Mouse (Mus musculus): ENCODE results near the gene Rgs14. TPM values are rescaled to one million over a fixed set of nuclear protein-coding genes. Genes with fewer than 3 reads are reported as not detected.

Rgs14 gene
- not detected for polyA plus RNA-seq (2014; fragmentation: Illumina TruSeq; extraction: RNeasy Lipid Tissue Mini Kit (QIAGEN cat#74804))

DNA sequence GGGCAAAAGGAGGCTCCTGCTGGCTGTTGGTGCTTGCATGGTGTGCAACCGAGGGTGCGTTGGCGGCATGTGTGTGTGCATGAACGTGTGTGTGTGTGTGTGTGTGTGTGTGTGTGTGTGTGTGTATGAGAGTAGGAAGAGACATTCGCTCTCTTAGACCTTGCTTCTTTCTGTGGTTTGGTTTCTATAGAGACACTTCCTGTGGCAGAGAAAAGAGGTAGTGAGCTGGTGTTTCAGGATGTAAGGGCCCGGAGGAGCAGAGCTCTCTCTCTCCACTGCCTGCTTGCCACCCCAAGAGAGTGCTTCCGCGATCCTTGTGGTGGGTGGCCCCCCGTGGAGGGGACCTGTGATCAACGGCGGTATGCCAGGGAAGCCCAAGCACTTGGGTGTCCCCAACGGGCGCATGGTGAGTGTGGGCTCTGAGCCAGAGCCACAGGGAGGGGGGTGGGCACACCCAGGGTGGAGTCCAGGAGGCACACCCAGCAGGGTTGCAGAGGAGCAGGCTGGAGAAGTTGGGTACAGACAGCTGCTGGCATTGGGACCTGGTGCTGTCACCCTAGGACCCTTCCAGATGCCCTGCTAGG, at the start of gene Rgs14:
Gene Rgs14 (plus strand): TSS at position 202 of the 584 bp plus-strand sequence.

DNA sequence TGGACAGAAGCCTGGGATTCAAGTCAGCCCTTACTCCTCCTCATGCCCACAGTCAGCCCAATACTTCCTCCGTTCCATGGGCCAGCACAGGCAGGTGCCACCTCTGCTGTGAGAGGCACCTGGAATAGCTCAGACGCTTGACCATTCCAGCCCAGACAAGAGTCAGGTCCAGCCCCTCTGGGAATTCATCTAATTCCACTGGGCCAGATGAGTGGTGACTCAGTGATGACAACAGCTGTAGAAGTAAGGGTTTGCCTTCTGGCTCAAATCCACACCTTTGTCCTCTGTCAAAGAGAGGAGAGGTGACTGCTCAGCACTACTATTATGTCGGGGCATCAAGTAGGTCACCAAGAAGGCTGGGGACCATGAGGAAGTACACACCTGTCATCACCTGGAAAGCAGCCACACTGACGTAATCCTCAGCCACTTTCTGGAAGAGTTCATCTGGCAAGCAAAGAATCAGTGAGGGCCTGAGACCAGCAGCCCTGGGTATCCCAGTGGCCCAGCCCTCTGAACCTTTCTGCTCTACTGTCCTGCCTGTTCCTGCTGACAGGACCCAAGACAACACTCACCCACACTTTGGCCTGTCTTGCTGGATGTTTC, 49.5 kb upstream of the Rgs14 start, which contains the start of gene Prelid1:
Gene Prelid1 (plus strand): TSS at position 570 of the 603 bp plus-strand sequence.

DNA sequence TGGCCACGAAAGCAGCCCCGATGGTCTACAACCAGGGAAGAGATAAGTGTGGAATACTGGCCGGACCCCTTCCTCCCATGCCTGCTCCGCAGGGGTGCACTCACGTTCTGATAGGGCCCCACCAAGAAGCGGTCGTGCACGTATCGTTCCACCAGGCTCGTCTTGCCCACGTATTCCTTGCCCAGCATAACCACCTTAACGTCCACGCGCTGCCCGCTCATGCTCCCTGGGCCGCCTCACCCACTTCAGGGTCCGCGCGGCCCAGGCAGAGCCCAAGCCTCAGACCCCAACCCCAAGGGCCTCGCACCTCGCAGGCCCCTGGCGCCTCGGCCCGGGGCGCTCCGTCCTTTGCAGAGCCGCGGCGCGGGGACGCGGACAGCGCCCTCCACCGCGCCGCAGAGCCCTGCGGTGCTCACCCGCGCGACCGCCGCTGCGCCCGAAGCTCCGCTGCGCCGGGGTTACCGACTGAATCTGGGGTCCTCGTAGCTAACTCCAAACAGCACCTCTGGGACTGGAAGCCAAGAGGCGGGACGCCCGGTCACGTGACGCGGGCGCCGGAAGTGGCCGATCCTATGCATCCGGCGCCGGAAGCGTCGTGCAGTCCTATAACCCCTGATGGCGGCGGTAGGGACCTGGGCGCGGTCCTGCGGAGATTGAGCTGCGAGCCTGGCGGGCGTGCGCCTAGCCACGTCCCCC, 48.0 kb upstream of the Rgs14 start, which contains the start of gene Rab24:
Gene Rab24 (minus strand): TSS at position 513 of the 696 bp plus-strand sequence.

DNA sequence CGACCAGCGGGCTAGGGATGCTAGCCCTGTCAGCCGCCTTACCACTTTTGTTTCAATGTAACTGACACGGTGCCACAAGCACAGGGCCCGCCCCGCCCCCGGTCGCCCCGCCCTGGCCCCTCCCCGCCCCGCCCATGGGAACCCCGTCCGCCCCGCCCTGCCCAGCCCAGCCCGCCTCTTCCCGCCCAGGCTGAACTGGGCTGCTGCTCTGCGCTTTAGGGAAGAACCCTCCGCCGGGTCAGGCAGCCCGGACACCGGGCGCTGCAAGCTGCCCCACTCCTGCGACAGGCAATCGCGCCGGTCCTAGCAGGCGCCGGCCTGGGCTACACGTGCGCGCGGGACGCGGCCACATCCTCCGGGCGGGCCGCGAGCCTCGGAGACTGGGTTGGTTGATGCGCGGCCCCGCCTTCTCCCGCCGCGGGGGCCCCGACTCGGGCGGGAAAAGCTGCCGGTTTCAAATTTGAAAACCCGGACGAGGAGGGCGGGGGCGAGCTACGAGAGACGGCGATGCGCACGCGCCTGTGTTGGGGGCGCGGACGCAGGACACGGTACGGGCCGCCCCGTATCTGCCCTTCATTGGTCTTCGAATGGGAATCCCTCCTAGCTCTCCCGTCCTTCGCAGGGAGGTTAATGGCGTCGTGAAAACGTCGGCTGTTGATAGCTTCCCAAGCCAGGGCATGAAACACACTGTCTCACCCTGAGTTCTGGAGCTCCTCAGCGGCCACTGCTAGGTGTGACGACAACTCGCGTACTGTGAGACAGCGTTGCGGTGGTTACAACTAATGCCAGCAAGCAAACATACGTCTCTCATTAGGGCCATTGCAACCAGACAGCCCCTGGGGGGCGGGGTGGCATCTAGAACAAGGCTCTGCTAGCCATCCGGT, 39.6 kb upstream of the Rgs14 start, which contains the start of gene Mxd3:
Gene Mxd3 (minus strand): TSS at position 141 of the 884 bp plus-strand sequence.

DNA sequence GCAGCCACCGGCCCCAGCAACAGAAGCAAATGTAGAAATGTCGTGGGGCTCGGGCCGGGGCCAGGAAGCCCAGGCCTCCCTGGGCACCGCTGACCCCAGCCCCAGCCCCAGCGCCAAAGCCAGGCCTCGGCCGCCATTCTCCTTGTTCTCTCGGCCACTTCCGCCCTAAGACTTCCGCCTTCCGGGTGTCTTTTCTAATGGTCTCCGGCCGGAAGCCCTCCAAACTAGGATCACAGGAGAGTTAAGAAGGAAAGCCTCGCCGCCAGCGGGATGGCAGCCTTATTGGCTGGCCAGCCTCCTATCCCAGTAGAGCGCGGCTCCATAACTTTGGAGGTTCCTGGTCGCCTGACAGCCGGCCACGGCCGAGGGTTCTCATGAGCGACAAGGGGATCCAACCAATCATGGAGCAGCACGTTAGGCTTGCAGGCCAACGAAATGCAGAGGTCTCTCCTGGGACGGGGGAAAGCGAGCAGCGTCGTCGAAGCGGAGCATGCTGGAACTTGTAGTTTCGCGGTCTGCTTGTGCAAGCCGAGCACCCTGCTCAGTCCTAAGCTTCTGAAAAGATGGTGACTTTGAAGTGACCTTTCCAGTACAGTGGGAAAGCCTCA, 7.0 kb upstream of the Rgs14 start, which contains the start of gene Lman2:
Gene Lman2 (minus strand): TSS at position 331 of the 608 bp plus-strand sequence.

DNA sequence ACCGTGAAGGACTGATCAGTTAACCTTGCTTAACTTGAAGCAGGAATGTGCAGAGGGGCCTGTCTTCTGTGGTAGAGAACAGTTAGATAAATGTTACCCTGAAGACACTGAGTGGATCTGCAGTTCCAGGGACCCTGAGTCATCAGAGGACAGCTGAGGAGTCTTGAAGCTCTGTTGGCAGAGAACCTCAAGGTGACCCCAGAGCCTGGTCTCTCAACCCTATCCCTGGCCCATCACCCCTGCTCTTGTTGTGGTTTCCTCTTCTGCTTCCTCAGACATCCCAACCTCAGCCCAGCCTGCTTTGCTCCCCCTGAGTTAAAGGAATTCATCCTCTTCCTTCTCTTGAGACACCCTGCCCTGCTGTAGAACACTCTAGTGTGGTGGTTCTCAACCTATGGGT, 28.6 kb downstream of the Rgs14 start, which contains the start of gene Slc34a1:
Gene Slc34a1 (plus strand): TSS at position 100 of the 400 bp plus-strand sequence.

GRCm38 (mm10) chr13:55414743-55415380, 45.3 kb downstream of the Rgs14 start, which contains the start of gene Pfn3:
Gene Pfn3, minus strand, starts transcription at chr13:55415232.

DNA sequence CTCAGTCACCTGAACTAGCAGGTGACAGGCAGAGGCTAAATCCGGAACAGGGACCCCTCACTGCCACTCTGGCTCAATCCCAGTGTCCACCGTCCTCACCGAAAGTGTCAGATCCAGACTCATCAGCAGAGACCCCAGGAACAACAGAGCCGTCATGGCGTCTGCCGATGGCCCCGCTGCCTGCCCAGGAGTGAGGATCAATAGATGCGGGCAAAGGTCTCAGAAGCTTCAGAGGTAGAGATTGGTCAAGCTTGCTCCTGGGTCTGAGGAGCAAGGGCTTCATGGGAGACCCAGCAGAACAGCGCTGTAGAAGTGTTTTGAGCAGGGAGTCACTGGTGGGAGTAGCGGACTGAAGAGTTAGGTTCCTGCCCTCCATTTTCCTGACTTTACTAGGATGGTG, 57.1 kb downstream of the Rgs14 start, which contains the start of gene F12:
Gene F12 (minus strand): TSS at position 181 of the 400 bp plus-strand sequence.

Other genes starting within 250 kb of the Rgs14 start
- not detected for gene Gm17617, start 236.2 kb upstream of the Rgs14 start, polyA plus RNA-seq (2014; fragmentation: Illumina TruSeq; extraction: RNeasy Lipid Tissue Mini Kit (QIAGEN cat#74804))
- gene Fgfr4, start 217.1 kb upstream of the Rgs14 start, polyA plus RNA-seq (2014; fragmentation: Illumina TruSeq; extraction: RNeasy Lipid Tissue Mini Kit (QIAGEN cat#74804)) = 0.34 TPM
- 125 TPM for gene Nsd1, start 159.9 kb upstream of the Rgs14 start, polyA plus RNA-seq (2014; fragmentation: Illumina TruSeq; extraction: RNeasy Lipid Tissue Mini Kit (QIAGEN cat#74804))
- 4.0 TPM for gene Prelid1, start 49.2 kb upstream of the Rgs14 start, polyA plus RNA-seq (2014; fragmentation: Illumina TruSeq; extraction: RNeasy Lipid Tissue Mini Kit (QIAGEN cat#74804))
- 3.6 TPM for gene Rab24, start 47.8 kb upstream of the Rgs14 start, polyA plus RNA-seq (2014; fragmentation: Illumina TruSeq; extraction: RNeasy Lipid Tissue Mini Kit (QIAGEN cat#74804))
- gene Mxd3, start 39.9 kb upstream of the Rgs14 start, polyA plus RNA-seq (2014; fragmentation: Illumina TruSeq; extraction: RNeasy Lipid Tissue Mini Kit (QIAGEN cat#74804)) = 0.68 TPM
- 34.2 TPM for gene Lman2, start 6.9 kb upstream of the Rgs14 start, polyA plus RNA-seq (2014; fragmentation: Illumina TruSeq; extraction: RNeasy Lipid Tissue Mini Kit (QIAGEN cat#74804))
- gene Slc34a1, start 28.5 kb downstream of the Rgs14 start, polyA plus RNA-seq (2014; fragmentation: Illumina TruSeq; extraction: RNeasy Lipid Tissue Mini Kit (QIAGEN cat#74804)) = not detected
- not detected for gene Pfn3, start 45.5 kb downstream of the Rgs14 start, polyA plus RNA-seq (2014; fragmentation: Illumina TruSeq; extraction: RNeasy Lipid Tissue Mini Kit (QIAGEN cat#74804))
- gene F12, start 57.1 kb downstream of the Rgs14 start, polyA plus RNA-seq (2014; fragmentation: Illumina TruSeq; extraction: RNeasy Lipid Tissue Mini Kit (QIAGEN cat#74804)) = not detected
- 4.1 TPM for gene Grk6, start 75.3 kb downstream of the Rgs14 start, polyA plus RNA-seq (2014; fragmentation: Illumina TruSeq; extraction: RNeasy Lipid Tissue Mini Kit (QIAGEN cat#74804))
- not detected for gene Prr7, start 94.5 kb downstream of the Rgs14 start, polyA plus RNA-seq (2014; fragmentation: Illumina TruSeq; extraction: RNeasy Lipid Tissue Mini Kit (QIAGEN cat#74804))
- gene Dbn1, start 118.4 kb downstream of the Rgs14 start, polyA plus RNA-seq (2014; fragmentation: Illumina TruSeq; extraction: RNeasy Lipid Tissue Mini Kit (QIAGEN cat#74804)) = 3.1 TPM
- gene Pdlim7, start 143.9 kb downstream of the Rgs14 start, polyA plus RNA-seq (2014; fragmentation: Illumina TruSeq; extraction: RNeasy Lipid Tissue Mini Kit (QIAGEN cat#74804)) = 0.43 TPM
- not detected for gene Dok3, start 159.6 kb downstream of the Rgs14 start, polyA plus RNA-seq (2014; fragmentation: Illumina TruSeq; extraction: RNeasy Lipid Tissue Mini Kit (QIAGEN cat#74804))
- 2.7 TPM for gene Ddx41, start 166.9 kb downstream of the Rgs14 start, polyA plus RNA-seq (2014; fragmentation: Illumina TruSeq; extraction: RNeasy Lipid Tissue Mini Kit (QIAGEN cat#74804))
- 4.6 TPM for gene Fam193b, start 201.4 kb downstream of the Rgs14 start, polyA plus RNA-seq (2014; fragmentation: Illumina TruSeq; extraction: RNeasy Lipid Tissue Mini Kit (QIAGEN cat#74804))
- gene Tmed9, start 204.0 kb downstream of the Rgs14 start, polyA plus RNA-seq (2014; fragmentation: Illumina TruSeq; extraction: RNeasy Lipid Tissue Mini Kit (QIAGEN cat#74804)) = 84.6 TPM
- 1.7 TPM for gene B4galt7, start 230.2 kb downstream of the Rgs14 start, polyA plus RNA-seq (2014; fragmentation: Illumina TruSeq; extraction: RNeasy Lipid Tissue Mini Kit (QIAGEN cat#74804))